ENCODE assay signal across 8 mouse cellular contexts in genomic region chr1:51671287-51671686, GRCm38 (mm10).
DNase-seq lines count a peak whose midpoint lies in the region; ATAC-seq and TF ChIP-seq lines count a peak whose summit lies in the region.
"Had no signal": no experiment of that assay in that cellular context is flagged by ENCODE, and none has a peak within 500 bp of the region (broad histone marks: within the 10 kb centered on the region; RNA-seq: fewer than 3 reads in every experiment).

No protein-coding gene starts in this region.

- no peaks in the 10 kb centered on the region for H3K27me3 ChIP-seq in cerebellum, adult 2 months (ENCODE audit: control insufficient read depth, insufficient read depth, low read length)
- no peaks in the 10 kb centered on the region for H3K27me3 ChIP-seq in forebrain, postnatal 0 days (ENCODE audit: insufficient read depth, low read length)
- no peaks in the 10 kb centered on the region for H3K27me3 ChIP-seq in limb, embryonic 11.5 days (ENCODE audit: control insufficient read depth, insufficient read depth, low read length)
- H3K27me3 ChIP-seq: lung, embryonic 15.5 days had no signal

- 10% methylated on average over 3 of the region's 3 CpGs for WGBS in cerebellum, adult 2 months
- 28% methylated on average over 3 of the region's 3 CpGs for WGBS in forebrain, postnatal 0 days
- 18% methylated on average over 3 of the region's 3 CpGs for WGBS in limb, embryonic 11.5 days

- no peak overlapping the region for H3K4me2 ChIP-seq in forebrain, postnatal 0 days (ENCODE audit: low read depth)
- H3K4me2 ChIP-seq in limb, embryonic 11.5 days (ENCODE audit: low read depth, severe bottlenecking) = no peak overlapping the region
- H3K4me2 ChIP-seq: lung, embryonic 15.5 days had no signal

- no peaks in the 10 kb centered on the region for H3K9me3 ChIP-seq in forebrain, postnatal 0 days (ENCODE audit: low read length)
- H3K9me3 ChIP-seq in limb, embryonic 11.5 days (ENCODE audit: control insufficient read depth, low read length) = no peaks in the 10 kb centered on the region
- H3K9me3 ChIP-seq: lung, embryonic 15.5 days had no signal

- H3K4me3 ChIP-seq in left cerebral cortex, adult 2 months = no peak overlapping the region
- no peak overlapping the region for H3K4me3 ChIP-seq in cerebellum, adult 2 months (replicated peaks; ENCODE audit: insufficient read depth, low read depth, low read length)
- no peak overlapping the region for H3K4me3 ChIP-seq in forebrain, postnatal 0 days (ENCODE audit: low read depth, low read length)
- H3K4me3 ChIP-seq in limb, embryonic 11.5 days (ENCODE audit: low read depth, low read length) = no peak overlapping the region
- H3K4me3 ChIP-seq: lung, embryonic 15.5 days had no signal

- H3K9ac ChIP-seq in forebrain, postnatal 0 days = no peak overlapping the region
- no peak overlapping the region for H3K9ac ChIP-seq in limb, embryonic 11.5 days (ENCODE audit: low read length)
- H3K9ac ChIP-seq: lung, embryonic 15.5 days had no signal

- peak; percentile 18 for TF ChIP-seq CTCF in left cerebral cortex, adult 2 months (IDR thresholded peaks at IDR 0.05)
- TF ChIP-seq CTCF in cerebellum, adult 2 months (IDR thresholded peaks at IDR 0.05; ENCODE audit: borderline replicate concordance, insufficient read depth, low read depth, low read length) = peak; percentile 33; the same call in 1 of the 2 replicates
- TF ChIP-seq CTCF in forebrain, postnatal 0 days (IDR thresholded peaks at IDR 0.05; ENCODE audit: low read depth) = peak; percentile 67

- no peaks in the 10 kb centered on the region for H3K36me3 ChIP-seq in forebrain, postnatal 0 days (ENCODE audit: insufficient read depth)
- H3K36me3 ChIP-seq in limb, embryonic 11.5 days (ENCODE audit: control insufficient read depth, insufficient read depth, low read length) = no peaks in the 10 kb centered on the region
- H3K36me3 ChIP-seq: lung, embryonic 15.5 days had no signal

- DNase-seq in left cerebral cortex, adult 2 months (ENCODE audit: extremely low spot score in 1 of 2, low spot score in 2 of 2) = no peak
- DNase-seq in left cerebral cortex, postnatal 25 days (ENCODE audit: low spot score in 2 of 2) = no peak
- peak; percentile 78 to 90 for DNase-seq in cerebellum, adult 2 months
- peak; percentile 83 for DNase-seq in forebrain, postnatal 0 days
- peak; percentile 49 for DNase-seq in limb, embryonic 11.5 days (ENCODE audit: low spot score)
- DNase-seq in T-cell, adult 2 months (ENCODE audit: low spot score) = no peak

- no peak overlapping the region for H3K27ac ChIP-seq in left cerebral cortex, adult 2 months
- H3K27ac ChIP-seq in cerebellum, adult 2 months (ENCODE audit: insufficient read depth, low read length) = peak overlapping the region; percentile 1; the same call in 1 of the 2 replicates
- no peak overlapping the region for H3K27ac ChIP-seq in forebrain, postnatal 0 days (ENCODE audit: low read depth, low read length)
- H3K27ac ChIP-seq in limb, embryonic 11.5 days (replicated peaks; ENCODE audit: low read depth, low read length) = no peak overlapping the region
- H3K27ac ChIP-seq: lung, embryonic 15.5 days had no signal

- intact Hi-C loops in left cerebral cortex, adult 2 months (cut with DNase I) = no loop called here
- intact Hi-C loops in left cerebral cortex, postnatal 25 days (cut with DNase I) = no loop called here

- peak; percentile 97 for ATAC-seq in forebrain, postnatal 0 days
- ATAC-seq in limb, embryonic 11.5 days (ENCODE audit: insufficient number of reproducible peaks, low FRiP score, low TSS enrichment, low read depth) = peak; percentile 65; the same call in 1 of the 2 replicates
- no peak for ATAC-seq in CD4-positive, CD25-positive, alpha-beta regulatory T cell, adult 4 months

- H3K4me1 ChIP-seq in cerebellum, adult 2 months (ENCODE audit: control insufficient read depth, insufficient read depth, low read length) = peaks cover 10% of the 10 kb centered on the region; the same call in 1 of the 2 replicates
- H3K4me1 ChIP-seq in forebrain, postnatal 0 days (ENCODE audit: insufficient read depth) = no peaks in the 10 kb centered on the region
- 0 out of 2 replicates have a peak, but pooled peaks cover 3% of the 10 kb centered on the region for H3K4me1 ChIP-seq in limb, embryonic 11.5 days (ENCODE audit: control insufficient read depth, insufficient read depth, low read length)
- H3K4me1 ChIP-seq: lung, embryonic 15.5 days had no signal

- TF ChIP-seq POLR2A in cerebellum, adult 2 months (IDR thresholded peaks at IDR 0.05; ENCODE audit: borderline replicate concordance, insufficient read depth, low read length) = no peak

Comparison
In these comparisons a context has a peak if more than half of its experiments do, and no peak if none do; other contexts are left out.
1. DNase-seq: peak in cerebellum, adult 2 months (2 of 2), forebrain, postnatal 0 days (single experiment) and limb, embryonic 11.5 days (single experiment); none in left cerebral cortex, adult 2 months (0 of 2), left cerebral cortex, postnatal 25 days (0 of 2) and T-cell, adult 2 months (single experiment).
2. Peak in every context shown above with its lines, with median percentiles within 50 percentile points of each other: CTCF ChIP-seq.